In the genomic region with DNA sequence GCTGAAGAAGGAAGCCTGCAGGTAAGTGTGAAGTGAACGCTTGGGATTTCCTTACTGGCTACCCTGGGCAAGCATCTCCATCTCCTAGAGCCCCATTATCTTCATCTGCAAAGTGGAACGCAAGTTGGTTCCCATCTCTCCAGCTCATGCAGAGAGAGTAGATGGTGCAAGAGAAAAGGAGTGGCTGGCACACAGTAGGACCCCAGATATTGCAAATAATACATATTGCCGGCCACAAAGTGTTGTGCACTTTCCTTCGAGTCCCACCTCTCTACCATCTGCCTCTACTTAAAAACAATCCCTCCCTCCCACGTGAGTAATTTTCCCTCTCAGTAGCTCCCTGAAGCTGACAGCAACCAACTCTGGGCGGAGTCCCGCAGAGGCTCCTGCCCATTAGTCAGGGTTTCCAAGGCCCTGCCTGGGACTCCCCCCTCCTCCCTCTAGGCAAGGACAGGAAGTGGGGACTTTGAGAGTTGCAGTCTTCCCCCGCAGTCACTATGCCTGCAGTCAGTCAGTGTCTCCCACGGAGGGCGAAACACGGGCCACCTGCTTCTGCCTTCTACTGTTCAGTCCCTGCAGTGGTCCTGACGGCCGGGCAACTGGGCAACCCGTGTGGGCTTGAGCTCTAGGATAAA, we compare ENCODE assay signal across 7 mouse cellular contexts. TPM values are rescaled to one million over a fixed set of nuclear protein-coding genes. Genes with fewer than 3 reads are reported as not detected.
DNase-seq lines count a peak whose midpoint lies in the region; ATAC-seq and TF ChIP-seq lines count a peak whose summit lies in the region.

No protein-coding gene starts in this region.

- 24% methylated on average over 14 of the region's 14 CpGs for WGBS in heart, postnatal 0 days
- WGBS in spleen, adult 2 months = 14% methylated on average over 14 of the region's 14 CpGs

- no peaks in the 10 kb centered on the region for H3K27me3 ChIP-seq in heart, postnatal 0 days (ENCODE audit: control insufficient read depth, insufficient read depth, low read length)
- H3K27me3 ChIP-seq in spleen, adult 2 months (ENCODE audit: control insufficient read depth, insufficient read depth, low read length) = no peaks in the 10 kb centered on the region

- H3K4me1 ChIP-seq in heart, postnatal 0 days (ENCODE audit: control insufficient read depth, insufficient read depth) = peaks cover 6% of the 10 kb centered on the region; the same call in 1 of the 2 replicates
- H3K4me1 ChIP-seq in spleen, adult 2 months (ENCODE audit: control insufficient read depth, insufficient read depth, insufficient read length) = peaks cover 20% of the 10 kb centered on the region; the same call in 1 of the 2 replicates

- H3K4me2 ChIP-seq in heart, postnatal 0 days (ENCODE audit: low read depth, low read length) = peak overlapping the region; percentile 44

- no peaks in the 10 kb centered on the region for H3K36me3 ChIP-seq in heart, postnatal 0 days (replicated peaks; ENCODE audit: control insufficient read depth, insufficient read depth, low read length)
- H3K36me3 ChIP-seq in spleen, adult 2 months (ENCODE audit: control insufficient read depth, insufficient read depth, low read length) = no peaks in the 10 kb centered on the region

- TF ChIP-seq CTCF in heart, postnatal 0 days (IDR thresholded peaks at IDR 0.05; ENCODE audit: low read depth) = no peak
- no peak for TF ChIP-seq CTCF in spleen, adult 2 months (IDR thresholded peaks at IDR 0.05; ENCODE audit: extremely low read depth, insufficient read depth, insufficient read length, insufficient replicate concordance)

- ATAC-seq in heart, postnatal 0 days (ENCODE audit: insufficient read depth, low read depth) = peak; percentile 78
- ATAC-seq in megakaryocyte, adult 5-6 weeks (ENCODE audit: poor library complexity, severe bottlenecking) = peak; percentile 65

- DNase-seq in adrenal gland, postnatal 10 days = peak; percentile 81
- peak; percentile 41 for DNase-seq in fibroblast of lung, adult 2 months (ENCODE audit: low read depth)
- DNase-seq in heart, postnatal 0 days (ENCODE audit: low spot score) = peak; percentile 81
- DNase-seq in kidney, postnatal 10 days = peak; percentile 81
- DNase-seq in spleen, adult 2 months (ENCODE audit: low read depth in 1 of 2, low spot score in 2 of 2) = peak; percentile 50 to 64
- DNase-seq in right cerebral cortex, adult 18-20 months = no peak

- TF ChIP-seq EP300 in heart, postnatal 0 days (IDR thresholded peaks at IDR 0.05; ENCODE audit: low read depth) = 0 out of 2 replicates have a peak, but pooled peaks have one; percentile 16

- no peak for TF ChIP-seq POLR2A in spleen, adult 2 months (IDR thresholded peaks at IDR 0.05; ENCODE audit: low read depth, low read length)

- H3K9me3 ChIP-seq in heart, postnatal 0 days (replicated peaks; ENCODE audit: control insufficient read depth, low read length) = no peaks in the 10 kb centered on the region

- no peak overlapping the region for H3K4me3 ChIP-seq in heart, postnatal 0 days (ENCODE audit: low read depth, low read length)
- no peak overlapping the region for H3K4me3 ChIP-seq in spleen, adult 2 months (ENCODE audit: extremely low read depth, insufficient read depth, insufficient read length)

- no peak overlapping the region for H3K9ac ChIP-seq in heart, postnatal 0 days (replicated peaks; ENCODE audit: low read depth, low read length)

- H3K27ac ChIP-seq in heart, postnatal 0 days (ENCODE audit: low read depth) = no peak overlapping the region
- no peak overlapping the region for H3K27ac ChIP-seq in spleen, adult 2 months (ENCODE audit: insufficient read depth, low read length)

RNA-seq across cellular contexts. Expression of gene 1700122O11Rik, which starts 1.3 kb away (rescaled TPM):
- not detected for total RNA-seq in adrenal gland, postnatal 10 days (2021)
- not detected in 2 replicates for total RNA-seq in heart, postnatal 0 days (2014; rRNA removed; ENCODE audit: low replicate concordance)
- not detected in 2 replicates for polyA plus RNA-seq in heart, postnatal 0 days (2015; fragmentation: Nextera tagmentation; extraction: Ambion mirVana)
- total RNA-seq in megakaryocyte, adult 5-6 weeks (2015) = not detected in 2 replicates
- not detected in 2 replicates for total RNA-seq in megakaryocyte, adult 5-6 weeks (2017)
- not detected in 2 replicates for polyA plus RNA-seq in spleen, adult 2 months (2012; rRNA removed)

RNA-seq across cellular contexts. Expression of gene 1700067P10Rik, which starts 49.8 kb away (rescaled TPM):
- total RNA-seq in adrenal gland, postnatal 10 days (2021) = not detected
- total RNA-seq in heart, postnatal 0 days (2014; rRNA removed; ENCODE audit: low replicate concordance) = not detected in 2 replicates
- polyA plus RNA-seq in heart, postnatal 0 days (2015; fragmentation: Nextera tagmentation; extraction: Ambion mirVana) = not detected in 2 replicates
- not detected in 2 replicates for total RNA-seq in megakaryocyte, adult 5-6 weeks (2015)
- not detected in 2 replicates for total RNA-seq in megakaryocyte, adult 5-6 weeks (2017)
- not detected in 2 replicates for polyA plus RNA-seq in spleen, adult 2 months (2012; rRNA removed)
